Mouse (Mus musculus) adrenal gland, adult 8-10 months (tissue): ENCODE data around the gene Ndufc2. TPM values are rescaled to one million over a fixed set of nuclear protein-coding genes. Genes with fewer than 3 reads are reported as not detected.
"Not testable (repeated sequence)": the region's sequence is repeated elsewhere in the genome, so short reads cannot be mapped to it uniquely, and the experiment has no call there.

ENCODE experiments used
- DNase-seq: peaks from one replicate; pipeline ENCODE4 v3.0.0; 2022
- total RNA-seq, 4 experiments: library from RNA; stranded (reverse); gene quantifications; 2 replicates each; pipeline ENCODE4 v1.2.4; 2022

Ndufc2 gene
- total RNA-seq, 4 experiments from 2014 or later: 202 to 264 (median 251) TPM

DNA sequence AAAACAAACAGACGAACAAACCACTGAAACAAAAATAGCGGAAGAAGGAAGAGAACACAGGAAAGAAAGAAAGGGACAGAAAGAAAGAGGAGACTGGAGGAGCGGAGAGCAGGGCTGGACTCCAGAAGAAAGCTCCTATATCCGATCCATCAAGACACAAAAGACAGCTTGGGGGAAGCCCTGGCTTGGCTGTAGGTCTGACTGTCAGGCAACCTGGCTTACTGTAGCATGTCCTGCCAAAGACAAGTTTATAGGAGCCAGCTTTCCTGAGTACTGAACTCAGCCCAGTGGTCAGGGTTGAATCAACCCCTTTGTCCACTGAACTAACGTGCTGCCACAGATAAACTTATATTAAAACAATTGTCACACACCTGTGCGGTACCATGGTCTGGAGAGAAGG lies 27.5 kb downstream of the Ndufc2 start:
- DNase-seq: no peak

DNA sequence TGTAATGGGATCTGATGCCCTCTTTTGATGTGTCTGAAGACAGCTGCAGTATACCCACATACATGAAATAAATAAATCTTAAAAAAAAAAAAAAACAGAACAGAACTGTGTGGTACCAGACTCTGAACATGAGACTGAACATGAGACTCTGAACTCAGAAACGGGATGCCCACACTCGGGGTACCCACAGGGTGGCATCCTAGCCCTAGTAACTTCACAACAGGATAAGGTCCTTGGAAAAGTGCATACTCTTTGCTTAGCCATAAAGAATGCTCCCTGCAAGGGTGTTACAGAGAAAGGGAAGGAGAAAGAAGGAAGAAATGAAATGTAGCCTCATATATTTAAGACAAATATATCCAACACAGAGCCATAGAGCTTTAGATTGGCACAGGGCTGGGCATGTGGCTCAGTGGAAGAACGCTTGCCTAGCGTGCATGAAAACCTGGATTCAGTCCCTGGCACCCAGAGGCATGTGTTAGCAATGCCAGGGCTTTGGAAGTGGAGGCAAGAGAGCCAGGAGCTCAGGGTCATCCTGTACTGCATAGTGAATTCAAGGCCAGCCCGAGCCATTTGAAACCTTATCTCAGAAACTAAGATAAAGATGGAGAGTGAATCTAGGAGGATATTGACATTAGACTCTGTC lies 28.1 kb downstream of the Ndufc2 start:
- peak; percentile 69 for DNase-seq

GRCm38 (mm10) chr7:97429705-97430104 lies 29.9 kb downstream of the Ndufc2 start:
- no peak for DNase-seq

- DNase-seq: not testable (repeated sequence)
Measured at GRCm38 (mm10) chr7:97433517-97433916, 33.7 kb downstream of the Ndufc2 start.

DNA sequence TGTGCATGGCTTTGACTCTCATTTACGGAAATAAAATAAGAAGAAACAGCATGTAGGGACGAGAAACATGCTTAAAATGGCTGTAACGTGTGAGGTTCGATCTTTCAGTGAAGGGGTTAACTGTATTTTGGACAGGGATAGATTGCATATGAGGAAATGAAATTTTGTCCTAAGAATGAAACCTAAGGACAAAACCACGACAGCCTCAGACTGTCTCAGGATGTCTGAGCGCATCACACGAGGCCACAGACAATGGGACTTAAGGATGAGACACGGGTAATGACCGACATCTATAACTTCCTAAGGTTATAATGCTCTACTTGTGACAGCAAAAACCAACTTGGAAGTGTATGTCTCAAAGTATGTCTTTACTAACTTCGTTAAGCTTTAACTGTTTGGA lies 34.7 kb downstream of the Ndufc2 start:
- no peak for DNase-seq

- no peak for DNase-seq
Measured at GRCm38 (mm10) chr7:97438986-97439385, 39.2 kb downstream of the Ndufc2 start.

DNA sequence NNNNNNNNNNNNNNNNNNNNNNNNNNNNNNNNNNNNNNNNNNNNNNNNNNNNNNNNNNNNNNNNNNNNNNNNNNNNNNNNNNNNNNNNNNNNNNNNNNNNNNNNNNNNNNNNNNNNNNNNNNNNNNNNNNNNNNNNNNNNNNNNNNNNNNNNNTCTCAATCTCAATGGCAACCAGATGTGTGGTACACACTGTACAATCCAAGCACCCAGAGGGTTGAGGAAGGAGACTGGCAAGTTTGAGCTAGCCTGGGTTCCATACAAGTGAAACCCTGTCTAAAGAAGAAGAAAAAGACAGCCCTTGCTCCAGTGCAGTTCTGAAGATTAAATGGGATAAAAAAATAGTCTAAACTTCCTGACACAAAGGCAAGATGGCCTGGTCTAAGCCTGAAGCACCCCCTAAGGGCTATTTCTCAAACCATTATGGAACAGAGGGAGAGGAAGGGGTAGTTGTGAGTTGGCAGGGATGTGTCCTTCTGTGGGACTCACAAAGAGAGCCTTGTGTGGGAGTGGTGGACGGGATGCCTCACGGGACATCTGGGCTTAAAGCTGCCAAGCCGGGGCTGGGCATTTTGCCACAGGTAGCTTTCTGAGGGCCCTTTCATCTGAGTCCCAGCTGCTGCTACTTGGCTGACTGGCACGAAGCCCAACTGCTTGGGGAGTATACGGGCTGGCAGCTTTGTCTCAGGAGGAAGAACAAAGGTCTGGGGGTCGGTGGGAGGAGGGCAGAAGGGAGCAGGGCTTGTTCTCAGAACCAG lies 46.5 kb downstream of the Ndufc2 start:
- peak; percentile 78 for DNase-seq

- no peak for DNase-seq
Measured at GRCm38 (mm10) chr7:97447050-97447531, 47.3 kb downstream of the Ndufc2 start.

DNA sequence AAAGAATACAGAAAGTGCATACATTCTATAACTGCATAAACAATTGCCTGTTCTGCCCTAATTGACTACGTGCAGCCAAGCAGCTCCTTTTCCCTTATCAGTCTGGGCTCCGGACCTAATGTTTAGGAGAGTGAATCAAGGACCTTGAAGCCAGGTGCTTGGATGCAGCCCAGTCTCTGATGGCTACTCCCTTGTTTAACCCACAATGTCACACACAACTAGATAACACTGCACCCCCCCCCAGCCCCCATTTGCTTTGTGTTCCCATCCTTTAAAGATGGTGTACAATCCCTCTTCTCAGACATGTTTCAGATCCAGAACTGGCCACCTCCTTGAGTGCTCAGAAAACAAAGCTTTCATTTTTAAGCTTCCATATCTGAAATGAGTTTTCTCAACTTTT lies 51.2 kb downstream of the Ndufc2 start, which contains the start of gene Kctd14:
Gene Kctd14 (plus strand): TSS at position 301 of the 400 bp plus-strand sequence.
- not testable (repeated sequence) for DNase-seq

DNA sequence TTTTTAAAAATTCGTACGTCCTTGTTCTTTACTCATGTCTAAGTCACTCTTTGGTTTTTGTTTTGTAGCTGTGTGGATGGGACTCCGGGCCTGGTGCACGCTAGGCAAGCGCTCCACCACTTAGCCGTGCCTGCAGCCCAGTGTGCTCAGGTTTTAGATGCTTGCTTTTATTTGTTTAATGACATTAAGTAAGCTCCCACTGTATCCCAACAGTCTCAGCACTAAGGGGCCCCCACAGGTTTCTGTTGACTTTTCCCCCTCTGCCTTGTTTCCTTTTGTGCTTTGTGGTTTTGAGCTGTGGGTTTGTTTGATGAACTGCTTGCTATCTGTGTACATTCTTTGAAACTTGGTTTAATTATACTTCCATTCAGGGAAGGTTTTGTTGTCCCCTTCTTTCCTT lies 52.4 kb downstream of the Ndufc2 start:
- no peak for DNase-seq

- no peak for DNase-seq
Measured at GRCm38 (mm10) chr7:97453141-97453921, 53.5 kb downstream of the Ndufc2 start.

DNA sequence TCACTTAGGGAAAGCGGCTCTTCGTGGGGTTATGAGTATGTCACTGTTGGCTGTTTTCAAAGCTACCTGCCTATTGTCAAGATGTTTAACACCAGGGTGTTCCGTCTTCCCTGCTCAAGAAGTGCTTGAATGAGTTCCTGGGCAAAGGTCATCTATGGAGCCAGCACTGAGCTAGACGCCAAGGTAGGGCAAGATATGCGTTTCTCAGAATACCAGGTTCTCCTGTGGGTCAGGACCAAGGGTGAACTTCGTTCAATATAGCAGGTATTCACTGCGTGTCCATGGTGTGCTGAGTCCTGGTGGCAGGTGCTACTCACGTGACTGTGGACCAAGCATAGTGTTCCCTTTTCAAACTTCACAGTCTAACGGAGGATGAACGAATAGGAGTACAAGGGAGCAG lies 55.0 kb downstream of the Ndufc2 start:
- no peak for DNase-seq

DNA sequence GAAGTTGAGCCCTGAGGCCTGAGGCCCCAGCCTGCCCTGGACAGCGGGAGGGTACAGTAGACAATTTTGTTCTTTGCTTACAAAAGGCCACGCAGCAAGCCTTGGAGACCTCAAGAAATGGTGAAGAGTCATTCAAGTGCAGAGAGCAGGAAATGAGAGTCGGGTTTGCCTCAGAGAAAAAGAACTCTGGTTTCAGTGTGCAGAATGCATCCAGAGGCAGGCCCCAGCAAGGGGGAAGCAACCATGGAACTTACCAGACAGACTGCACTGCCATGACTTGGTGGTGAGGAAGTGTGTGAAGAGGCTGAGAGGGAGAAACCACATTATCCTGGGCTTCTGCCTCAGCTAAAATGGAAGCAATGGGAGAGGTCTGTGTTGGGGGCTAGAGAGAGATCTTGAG lies 55.8 kb downstream of the Ndufc2 start:
- DNase-seq: no peak

Other genes with a start within 250 kb of the Ndufc2 start
- 10 to 100 TPM; 10.8 to 29.5 (median 17.7) TPM for gene Usp35, start 68.0 kb upstream of the Ndufc2 start, total RNA-seq
- 1 to 10 TPM; 8.2 to 10.0 (median 9.0) TPM for gene Kctd21, start 67.7 kb upstream of the Ndufc2 start, total RNA-seq
- 10 to 100 TPM; 11.2 to 18.6 (median 15.8) TPM for gene Alg8, start 28.4 kb upstream of the Ndufc2 start, total RNA-seq
- gene Thrsp, start 17.7 kb downstream of the Ndufc2 start, total RNA-seq: 100 to 1,000 TPM in 3 of 4 experiments, 10 to 100 TPM in 1; 69.8 to 491 (median 335) TPM
- 1 to 10 TPM; 1.8 to 4.0 (median 3.0) TPM for gene Kctd14, start 51.3 kb downstream of the Ndufc2 start, total RNA-seq
- 10 to 100 TPM; 55.3 to 82.3 (median 72.2) TPM for gene Ints4, start 81.0 kb downstream of the Ndufc2 start, total RNA-seq
- gene Aamdc, start 179.5 kb downstream of the Ndufc2 start, total RNA-seq: 10 to 100 TPM; 33.5 to 41.6 (median 35.7) TPM
- 10 to 100 TPM; 23.9 to 37.7 (median 31.4) TPM for gene Rsf1, start 179.9 kb downstream of the Ndufc2 start, total RNA-seq